Mouse (Mus musculus) neural tube, embryonic 11.5 days (tissue): ENCODE data around the gene Nsun2. TPM values are rescaled to one million over a fixed set of nuclear protein-coding genes. Genes with fewer than 3 reads are reported as not detected.
A peak's percentile ranks its signal among the peaks of the same experiment; 100 is the strongest.

Experiments
- ATAC-seq: fragments of 200-750 bp; cut with Nextera tagmentation; 2 replicates; pipeline ENCODE4 v1.8.0; 2017; ENCODE audit warnings: moderate number of reproducible peaks, mild to moderate bottlenecking, moderate TSS enrichment, moderate library complexity; ENCODE audit not compliant: insufficient read depth, low FRiP score, low TSS enrichment
- DNase-seq: peaks from one replicate; pipeline ENCODE4 v3.0.0-alpha.2; 2015; ENCODE audit warnings: low spot score
- H3K27ac ChIP-seq: fragments of 300-500 bp; sonication (generic); 2 replicates; pipeline ENCODE4 v1.5.1; 2014; ENCODE audit warnings: low read depth, mild to moderate bottlenecking, low read length
- H3K27me3 ChIP-seq: fragments of 300-500 bp; sonication (generic); 2 replicates; pipeline ENCODE4 v1.6.1; 2014; ENCODE audit warnings: mild to moderate bottlenecking, low read length, mixed read lengths; ENCODE audit not compliant: control insufficient read depth, insufficient read depth
- H3K36me3 ChIP-seq: fragments of 300-500 bp; sonication (generic); 2 replicates; pipeline ENCODE4 v1.6.1; 2014; ENCODE audit warnings: mild to moderate bottlenecking, low read length, moderate library complexity, mixed read lengths; ENCODE audit not compliant: control insufficient read depth, insufficient read depth
- H3K4me1 ChIP-seq: fragments of 300-500 bp; sonication (generic); 2 replicates; pipeline ENCODE4 v1.6.1; 2014; ENCODE audit warnings: low read length, mixed read lengths; ENCODE audit not compliant: control insufficient read depth, insufficient read depth
- H3K4me2 ChIP-seq: fragments of 300-500 bp; sonication (generic); 2 replicates; pipeline ENCODE4 v1.6.1; 2014; ENCODE audit warnings: low read depth, mild to moderate bottlenecking, moderate library complexity
- H3K4me3 ChIP-seq: fragments of 300-500 bp; sonication (generic); 2 replicates; pipeline ENCODE4 v1.5.1; 2014; ENCODE audit warnings: low read depth, low read length
- H3K9ac ChIP-seq: fragments of 300-500 bp; sonication (generic); 2 replicates; pipeline ENCODE4 v1.6.1; 2014; ENCODE audit warnings: mild to moderate bottlenecking, low read length
- H3K9me3 ChIP-seq: fragments of 300-500 bp; sonication (generic); 2 replicates; pipeline ENCODE4 v1.6.1; 2016; ENCODE audit warnings: low read length; ENCODE audit not compliant: control insufficient read depth
- WGBS: fragments of 180-500 bp; shearing (Covaris S2); extraction: QIAGEN DNeasy Blood & Tissue Kit; methylation state at CpG from one replicate; pipeline ENCODE4 v1.1.7; 2014; 5-methylcytosine and 5-hydroxymethylcytosine counted together
- polyA plus RNA-seq: library from polyadenylated mRNA; unstranded; fragments of >200 nt; fragmentation: Nextera tagmentation; extraction: Ambion mirVana; gene quantifications from 2 replicates; pipeline ENCODE4 v1.2.1, GENCODE M21; 2014

The Nsun2 gene
- 139 and 143 TPM in 2 replicates for polyA plus RNA-seq

DNA sequence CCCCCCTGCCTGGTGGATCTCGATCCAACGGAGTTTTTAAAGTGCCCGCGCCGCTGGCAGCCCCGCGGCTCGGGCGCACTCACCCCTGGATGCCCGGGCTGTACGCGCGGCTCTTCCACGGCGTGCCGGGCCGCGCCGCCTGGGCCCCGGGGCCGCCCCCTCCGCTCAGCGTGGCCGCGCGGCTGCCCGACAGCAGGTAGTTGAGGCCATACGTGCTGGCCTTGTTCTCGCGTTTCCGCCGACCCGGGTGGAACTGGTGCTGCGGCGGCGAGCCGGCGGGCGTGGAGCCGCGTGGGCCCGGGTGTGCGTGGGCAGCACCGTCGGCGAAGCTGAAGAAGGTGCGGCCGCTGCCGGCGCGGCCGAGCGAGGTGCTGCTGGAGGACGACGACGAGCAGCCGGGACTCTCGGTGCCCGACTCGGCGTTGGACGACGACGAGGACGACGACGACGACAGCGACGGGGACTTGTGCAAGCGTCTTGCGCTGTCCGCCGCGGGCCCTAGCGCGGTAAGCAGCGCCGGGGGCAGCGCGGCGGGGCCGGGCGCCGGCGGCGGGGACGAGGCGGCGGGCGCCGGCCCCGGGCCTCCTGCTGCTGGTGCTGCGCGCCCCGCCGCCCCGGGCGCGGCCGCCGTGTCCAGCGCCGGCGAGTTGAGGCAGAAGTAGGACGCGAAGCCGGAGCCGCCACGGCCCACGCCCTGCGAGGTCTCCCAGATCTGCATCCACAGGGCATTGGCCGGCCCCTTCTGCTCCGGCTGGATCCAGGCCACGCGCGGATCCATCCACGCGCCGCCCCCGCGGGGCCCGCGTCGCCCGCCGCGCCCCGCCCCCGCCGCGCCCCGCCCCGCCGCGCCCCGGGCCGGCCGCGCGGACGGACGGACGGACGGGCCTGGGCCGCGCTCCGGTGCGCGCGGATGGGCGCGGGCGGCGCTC, at the start of gene Nsun2:
Gene Nsun2, plus strand, starts transcription at position 342 of the 929 bp plus-strand sequence.
- Histone ChIP-seq H3K9ac (peak within 1 kb of the TSS; percentile 84), H3K9me3 (no peaks in the 10 kb centered on the region), H3K4me2 (peak within 1 kb of the TSS; percentile 90), H3K4me3 (peak within 1 kb of the TSS; percentile 96), H3K4me1 (peaks cover 26% of the 10 kb centered on the region), H3K27me3 (no peaks in the 10 kb centered on the region), H3K36me3 (no peaks in the 10 kb centered on the region; the same call in 1 of the 2 replicates), H3K27ac (peak within 1 kb of the TSS; percentile 89)
- peak; percentile 16; the same call in 1 of the 2 replicates for ATAC-seq
- peak; percentile 60 for DNase-seq
- under 1% methylated on average over 77 of the region's 155 CpGs for WGBS

DNA sequence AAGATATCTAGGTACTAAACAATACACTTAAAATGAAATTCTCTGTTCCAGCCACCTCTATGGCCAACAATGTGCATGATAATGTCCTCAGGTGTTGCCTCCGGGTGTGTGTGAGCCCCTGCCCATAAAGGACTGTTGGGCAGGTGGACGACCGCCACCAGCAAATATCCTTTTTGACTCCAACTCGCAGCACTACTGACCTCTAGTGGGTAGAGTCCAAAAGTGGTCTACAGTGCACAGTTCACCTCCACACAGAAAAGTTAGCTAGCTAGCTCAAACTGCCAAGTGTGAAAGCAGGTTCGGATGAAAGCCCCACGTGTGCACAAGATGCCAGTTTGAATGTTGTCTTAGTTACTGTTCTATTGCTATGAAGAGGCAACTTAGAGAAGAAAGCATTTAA, 48.2 kb upstream of the Nsun2 start:
- WGBS = 20% methylated on average over 6 of the region's 6 CpGs
- Histone ChIP-seq H3K27ac (no peak overlapping the region), H3K27me3 (peaks cover 25% of the 10 kb centered on the region), H3K4me1 (peaks cover 15% of the 10 kb centered on the region), H3K9me3 (no peaks in the 10 kb centered on the region), H3K9ac (no peak overlapping the region), H3K36me3 (no peaks in the 10 kb centered on the region), H3K4me2 (no peak overlapping the region), H3K4me3 (no peak overlapping the region)
- peak; percentile 53 for DNase-seq
- ATAC-seq = 0 out of 2 replicates have a peak, but pooled peaks have one; percentile 15

DNA sequence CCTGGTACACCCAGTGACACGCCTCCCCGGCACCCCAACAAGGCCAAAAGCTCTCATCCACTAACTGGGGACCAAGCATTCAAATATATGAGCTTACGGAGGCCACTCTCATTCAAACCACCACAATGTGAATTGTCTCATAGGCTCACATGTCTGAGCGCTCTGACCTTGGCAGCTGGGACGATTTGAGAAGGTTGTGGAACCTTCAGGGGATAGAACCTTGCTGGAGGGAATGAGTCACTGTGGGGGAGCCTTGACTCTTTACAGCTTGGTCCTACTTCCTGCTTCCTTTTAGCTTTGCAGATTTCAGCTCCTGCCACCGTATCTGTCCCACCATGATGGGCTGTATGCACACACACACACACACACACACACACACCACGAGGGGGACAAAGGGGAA, 47.7 kb upstream of the Nsun2 start:
- Histone ChIP-seq H3K9ac (no peak overlapping the region), H3K27ac (no peak overlapping the region), H3K9me3 (no peaks in the 10 kb centered on the region), H3K36me3 (no peaks in the 10 kb centered on the region), H3K27me3 (peaks cover 22% of the 10 kb centered on the region), H3K4me2 (no peak overlapping the region), H3K4me1 (peaks cover 15% of the 10 kb centered on the region), H3K4me3 (no peak overlapping the region)
- 73% methylated on average over 7 of the region's 7 CpGs for WGBS
- no peak for ATAC-seq
- no peak for DNase-seq

DNA sequence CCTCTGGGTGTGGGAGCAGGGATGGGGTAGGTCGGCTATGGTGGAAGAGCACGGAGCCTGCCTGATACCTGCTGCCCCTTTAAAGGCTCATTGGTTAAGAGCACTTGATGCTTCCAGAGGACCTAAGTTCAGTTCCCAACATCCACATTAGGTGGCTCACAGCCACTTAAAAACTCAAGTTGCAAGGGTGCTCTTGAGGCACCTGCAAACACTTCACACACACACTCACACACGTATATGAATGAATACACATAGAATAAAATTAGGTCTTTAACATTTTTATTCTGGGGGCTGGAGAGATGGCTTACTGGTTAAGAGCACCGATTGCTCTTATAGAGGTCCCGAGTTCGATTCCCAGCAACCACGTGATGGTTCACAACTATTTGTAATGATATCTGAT, 46.4 kb upstream of the Nsun2 start:
- ATAC-seq = no peak
- H3K36me3 ChIP-seq = no peaks in the 10 kb centered on the region
- no peak overlapping the region for H3K9ac ChIP-seq
- H3K27ac ChIP-seq = no peak overlapping the region
- 88% methylated on average over 7 of the region's 7 CpGs for WGBS
- peaks cover 12% of the 10 kb centered on the region for H3K27me3 ChIP-seq
- no peak for DNase-seq
- no peak overlapping the region for H3K4me3 ChIP-seq
- peaks cover 8% of the 10 kb centered on the region for H3K4me1 ChIP-seq
- H3K9me3 ChIP-seq = no peaks in the 10 kb centered on the region
- no peak overlapping the region for H3K4me2 ChIP-seq

DNA sequence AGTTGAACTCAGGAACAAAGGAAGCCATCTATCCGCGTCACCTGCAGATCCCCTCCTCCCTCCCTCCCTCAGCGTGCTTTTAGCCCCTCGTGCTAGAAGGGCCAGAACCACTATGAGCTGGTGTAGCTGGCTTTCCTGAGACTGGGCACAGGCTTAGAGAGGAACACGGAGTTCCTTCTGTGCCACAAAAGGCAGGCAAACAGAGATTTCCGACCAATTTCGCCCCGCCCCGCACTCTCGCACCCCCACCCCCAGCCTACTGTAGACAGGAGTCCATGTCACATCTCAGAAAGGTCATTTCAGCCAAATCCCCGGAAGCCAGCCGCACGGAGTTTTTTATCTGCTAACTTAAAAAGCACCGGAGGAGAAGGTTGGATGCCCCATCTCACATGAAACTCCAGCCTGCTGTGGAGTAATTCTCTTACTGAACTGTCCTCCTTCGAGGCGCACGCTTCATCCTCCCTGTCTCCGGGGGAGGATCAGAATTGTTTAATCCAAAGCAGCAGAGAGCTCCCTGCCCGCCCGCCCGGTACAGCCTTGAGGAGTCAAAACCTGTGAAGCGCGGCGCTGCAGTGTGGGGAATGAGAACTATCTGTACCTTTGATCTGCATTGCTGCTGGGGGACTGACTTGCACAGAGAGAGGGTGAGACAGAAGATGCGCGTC, 45.8 kb upstream of the Nsun2 start:
- H3K4me1 ChIP-seq = peaks cover 6% of the 10 kb centered on the region
- H3K27ac ChIP-seq = no peak overlapping the region
- peak overlapping the region; percentile 9; the same call in 1 of the 2 replicates for H3K4me3 ChIP-seq
- no peaks in the 10 kb centered on the region for H3K36me3 ChIP-seq
- WGBS = 3% methylated on average over 26 of the region's 26 CpGs
- DNase-seq (peak; percentile 20), ATAC-seq (no peak)
- peaks cover 9% of the 10 kb centered on the region; the same call in 1 of the 2 replicates for H3K27me3 ChIP-seq
- H3K9ac ChIP-seq = 0 out of 2 replicates have a peak overlapping the region, but pooled peaks have one; percentile 24
- no peaks in the 10 kb centered on the region for H3K9me3 ChIP-seq
- peak overlapping the region; percentile 29 for H3K4me2 ChIP-seq

DNA sequence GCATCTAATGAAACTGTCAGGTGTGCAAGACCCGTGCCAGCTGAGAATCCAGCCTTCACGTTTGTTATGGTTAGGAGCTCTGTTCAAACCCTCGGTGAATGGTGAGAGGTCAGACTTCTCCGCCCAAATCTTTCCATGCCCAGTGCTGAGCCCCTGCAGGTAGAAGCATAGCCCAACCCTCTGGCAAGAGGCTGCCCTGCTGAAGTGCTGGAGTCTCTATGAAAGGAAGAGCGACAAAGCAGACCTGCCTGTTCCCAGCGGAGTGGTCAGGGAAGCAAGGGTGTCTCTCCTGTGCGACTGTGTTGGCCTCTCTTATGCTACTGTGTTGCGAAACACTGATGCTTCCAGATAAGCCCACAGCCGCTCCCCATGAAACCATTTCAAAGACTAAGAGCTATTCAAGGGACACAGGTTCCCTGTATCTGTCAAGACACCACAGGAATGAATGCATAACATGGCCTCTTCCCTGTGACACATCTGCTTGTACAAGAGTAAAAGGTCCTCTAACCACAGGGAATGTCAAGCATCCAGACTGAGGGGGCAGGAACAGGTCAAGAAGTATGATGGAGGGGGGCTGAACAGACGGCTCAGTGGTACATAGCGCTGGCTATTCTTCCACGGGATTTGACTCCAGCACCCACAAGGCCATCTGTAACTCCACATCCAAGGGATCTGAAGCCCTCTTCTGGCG, 44.8 kb upstream of the Nsun2 start:
- H3K27me3 ChIP-seq = peaks cover 5% of the 10 kb centered on the region; the same call in 1 of the 2 replicates
- no peak overlapping the region for H3K27ac ChIP-seq
- ATAC-seq (no peak), DNase-seq (peak; percentile 25)
- WGBS = 44% methylated on average over 13 of the region's 13 CpGs
- H3K9me3 ChIP-seq = no peaks in the 10 kb centered on the region
- peaks cover 6% of the 10 kb centered on the region for H3K4me1 ChIP-seq
- no peak overlapping the region for H3K4me3 ChIP-seq
- H3K36me3 ChIP-seq = no peaks in the 10 kb centered on the region
- H3K9ac ChIP-seq = no peak overlapping the region
- H3K4me2 ChIP-seq = no peak overlapping the region

DNA sequence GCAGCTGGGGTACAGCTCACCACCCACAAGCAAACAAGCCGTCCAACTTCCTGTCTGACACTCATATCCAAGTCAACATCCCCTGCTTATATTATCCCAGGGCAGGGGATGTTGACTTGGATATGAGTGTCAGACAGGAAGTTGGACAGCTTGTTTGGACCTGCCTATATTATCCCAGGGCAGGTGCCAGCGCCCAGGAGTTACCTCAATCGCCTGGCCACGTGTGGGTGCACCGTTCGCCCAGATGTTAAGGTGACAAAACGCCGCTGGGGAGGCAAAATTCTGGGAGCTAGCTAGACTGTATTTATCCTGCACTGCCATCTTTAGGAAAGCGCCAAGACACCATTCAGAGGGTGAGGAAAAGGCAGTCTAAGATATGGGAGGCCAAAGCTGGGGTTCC, 43.8 kb upstream of the Nsun2 start:
- H3K27ac ChIP-seq = no peak overlapping the region
- H3K9me3 ChIP-seq = no peaks in the 10 kb centered on the region
- DNase-seq = no peak
- peaks cover 5% of the 10 kb centered on the region; the same call in 1 of the 2 replicates for H3K27me3 ChIP-seq
- no peak overlapping the region for H3K9ac ChIP-seq
- WGBS = 84% methylated on average over 9 of the region's 9 CpGs
- H3K4me1 ChIP-seq = peaks cover 6% of the 10 kb centered on the region
- H3K36me3 ChIP-seq = no peaks in the 10 kb centered on the region
- no peak overlapping the region for H3K4me3 ChIP-seq
- ATAC-seq = no peak
- H3K4me2 ChIP-seq = no peak overlapping the region

DNA sequence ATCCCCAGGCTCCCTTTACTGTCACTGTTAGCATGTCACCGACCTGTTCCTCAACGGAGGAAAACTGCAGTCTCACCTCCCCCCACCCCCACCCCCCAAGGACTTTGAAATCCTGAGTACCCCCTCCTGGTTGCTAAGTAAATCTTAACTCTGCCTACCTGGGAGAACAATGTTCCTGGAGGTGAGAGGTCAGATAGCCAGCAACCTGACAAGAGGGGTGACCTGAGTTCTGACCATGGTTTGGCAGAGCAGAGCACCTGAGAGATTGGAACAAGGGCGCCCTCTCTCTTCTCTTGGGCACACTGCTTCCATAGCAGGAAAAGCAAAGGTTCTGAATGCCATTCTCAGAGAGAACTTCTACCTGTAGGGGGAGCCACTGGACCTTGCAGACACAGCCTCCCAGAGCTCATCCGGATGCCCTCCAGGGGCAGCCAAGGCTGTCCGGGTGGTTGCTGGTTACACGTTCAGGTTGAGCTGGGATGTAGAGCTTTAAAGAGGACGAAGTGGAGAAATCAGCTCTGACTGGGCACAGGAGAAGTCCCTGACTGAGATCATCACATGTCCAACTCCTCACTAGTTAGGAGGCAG, 40.6 kb upstream of the Nsun2 start:
- Histone ChIP-seq H3K27ac (no peak overlapping the region), H3K36me3 (peaks cover 2% of the 10 kb centered on the region), H3K9ac (no peak overlapping the region), H3K9me3 (no peaks in the 10 kb centered on the region), H3K4me3 (no peak overlapping the region), H3K27me3 (peaks cover 5% of the 10 kb centered on the region; the same call in 1 of the 2 replicates), H3K4me1 (peaks cover 6% of the 10 kb centered on the region), H3K4me2 (no peak overlapping the region)
- WGBS = 26% methylated on average over 7 of the region's 7 CpGs
- DNase-seq = peak; percentile 51
- peak; percentile 28 for ATAC-seq
